Mouse (Mus musculus) small intestine, adult 2 months (tissue): ENCODE data around the gene Drd2. TPM values are rescaled to one million over a fixed set of nuclear protein-coding genes. Genes with fewer than 3 reads are reported as not detected.

ENCODE experiments used
- H3K27ac ChIP-seq: fragments of 200-500 bp; 2 replicates; pipeline ENCODE4 v1.5.1; 2012; ENCODE audit warnings: low read depth, low read length, control low read depth, inconsistent platforms; ENCODE audit not compliant: insufficient read depth
- H3K27me3 ChIP-seq: fragments of 200-500 bp; 2 replicates; pipeline ENCODE4 v1.6.1; 2012; ENCODE audit warnings: mild to moderate bottlenecking, moderate library complexity, low read length, inconsistent platforms; ENCODE audit not compliant: control insufficient read depth, insufficient read depth
- H3K36me3 ChIP-seq: fragments of 200-500 bp; 2 replicates; pipeline ENCODE4 v1.6.1; 2012; ENCODE audit warnings: mild to moderate bottlenecking, low read length, control low read depth, inconsistent platforms; ENCODE audit not compliant: control insufficient read depth, insufficient read depth
- H3K4me1 ChIP-seq: fragments of 200-500 bp; 2 replicates; pipeline ENCODE4 v1.6.1; 2012; ENCODE audit warnings: low read length, inconsistent platforms, mixed read lengths; ENCODE audit not compliant: control insufficient read depth, insufficient read depth, insufficient read length
- H3K4me3 ChIP-seq: fragments of 200-500 bp; 2 replicates; pipeline ENCODE4 v1.5.1; 2012; ENCODE audit warnings: low read depth, mild to moderate bottlenecking, control low read depth, inconsistent platforms, low read length, moderate library complexity
- CTCF ChIP-seq: fragments of 200-500 bp; IDR thresholded peaks from 2 replicates; pipeline ENCODE4 v1.5.1; 2012; ENCODE audit warnings: low read depth, mild to moderate bottlenecking, control low read depth, inconsistent platforms, low read length, moderate library complexity, mixed read lengths; ENCODE audit not compliant: insufficient replicate concordance, insufficient read length; ENCODE audit errors: extremely low read depth
- POLR2A ChIP-seq: fragments of 200-500 bp; IDR thresholded peaks from 2 replicates; pipeline ENCODE4 v1.6.1; 2012; ENCODE audit warnings: low read depth, mild to moderate bottlenecking, control low read depth, inconsistent platforms, low read length, moderate library complexity
- WGBS: fragments of 180-500 bp; shearing (Covaris S2); methylation state at CpG from one replicate; pipeline ENCODE4 v1.1.7; 2018; 5-methylcytosine and 5-hydroxymethylcytosine counted together
- polyA plus RNA-seq: library from polyadenylated mRNA; depleted of rRNA; stranded (reverse); fragments of >200 nt; gene quantifications from 2 replicates; pipeline ENCODE4 v1.2.3, GENCODE M21; 2012

The Drd2 gene
- polyA plus RNA-seq, 1 experiment, result not detected

GRCm38 (mm10) chr9:49403711-49404110, 63.3 kb downstream of the Drd2 start:
- Histone ChIP-seq H3K36me3 (no peaks in the 10 kb centered on the region), H3K4me1 (no peaks in the 10 kb centered on the region), H3K27ac (no peak overlapping the region), H3K27me3 (no peaks in the 10 kb centered on the region; the same call in 1 of the 2 replicates), H3K4me3 (no peak overlapping the region)
- 32% methylated on average over 2 of the region's 2 CpGs for WGBS
- TF ChIP-seq POLR2A (no peak), CTCF (no peak)

GRCm38 (mm10) chr9:49407028-49407427, 66.6 kb downstream of the Drd2 start:
- Histone ChIP-seq H3K4me3 (no peak overlapping the region), H3K27me3 (no peaks in the 10 kb centered on the region), H3K4me1 (no peaks in the 10 kb centered on the region), H3K27ac (no peak overlapping the region), H3K36me3 (no peaks in the 10 kb centered on the region)
- 88% methylated on average over 5 of the region's 5 CpGs for WGBS
- TF ChIP-seq POLR2A (no peak), CTCF (no peak)

GRCm38 (mm10) chr9:49410621-49411020, 70.2 kb downstream of the Drd2 start:
- H3K27ac ChIP-seq, result no peak overlapping the region
- 58% methylated on average over 5 of the region's 5 CpGs for WGBS
- no peaks in the 10 kb centered on the region for H3K4me1 ChIP-seq
- TF ChIP-seq POLR2A, result no peak
- no peak for TF ChIP-seq CTCF
- no peaks in the 10 kb centered on the region for H3K27me3 ChIP-seq
- no peak overlapping the region for H3K4me3 ChIP-seq
- no peaks in the 10 kb centered on the region for H3K36me3 ChIP-seq

- TF ChIP-seq CTCF, result no peak
- TF ChIP-seq POLR2A, result no peak
- WGBS, result 92% methylated on average over 5 of the region's 5 CpGs
Measured at GRCm38 (mm10) chr9:49423866-49424265, 83.4 kb downstream of the Drd2 start.

GRCm38 (mm10) chr9:49425585-49425984, 85.2 kb downstream of the Drd2 start:
- no peaks in the 10 kb centered on the region for H3K27me3 ChIP-seq
- no peaks in the 10 kb centered on the region for H3K4me1 ChIP-seq
- no peaks in the 10 kb centered on the region for H3K36me3 ChIP-seq
- H3K4me3 ChIP-seq, result no peak overlapping the region
- H3K27ac ChIP-seq, result no peak overlapping the region
- TF ChIP-seq CTCF (no peak), POLR2A (no peak)
- 52% methylated on average over 1 of the region's 1 CpGs for WGBS

More at GRCm38 (mm10) chr9:49423866-49424265, 83.4 kb downstream of the Drd2 start:
- H3K27me3 ChIP-seq, result no peaks in the 10 kb centered on the region
- H3K36me3 ChIP-seq, result no peaks in the 10 kb centered on the region
- no peaks in the 10 kb centered on the region for H3K4me1 ChIP-seq
- H3K4me3 ChIP-seq, result no peak overlapping the region
- no peak overlapping the region for H3K27ac ChIP-seq

- H3K4me3 ChIP-seq, result no peak within 1 kb of the TSS
- 63% methylated on average over 7 of the region's 7 CpGs for WGBS
- no peaks in the 10 kb centered on the region for H3K27me3 ChIP-seq
- no peak for TF ChIP-seq POLR2A
- TF ChIP-seq CTCF, result no peak
- H3K27ac ChIP-seq, result no peak within 1 kb of the TSS
- no peaks in the 10 kb centered on the region for H3K36me3 ChIP-seq
- no peaks in the 10 kb centered on the region for H3K4me1 ChIP-seq
Measured at GRCm38 (mm10) chr9:49426921-49427320, 86.5 kb downstream of the Drd2 start, which contains the start of gene Ankk1. Ankk1 (minus strand) TSS chr9:49427021.

- Histone ChIP-seq H3K4me3 (no peak overlapping the region), H3K4me1 (no peaks in the 10 kb centered on the region), H3K27ac (no peak overlapping the region), H3K27me3 (no peaks in the 10 kb centered on the region), H3K36me3 (no peaks in the 10 kb centered on the region)
- WGBS, result 62% methylated on average over 5 of the region's 5 CpGs
- TF ChIP-seq CTCF (no peak), POLR2A (no peak)
Measured at GRCm38 (mm10) chr9:49427478-49427877, 87.1 kb downstream of the Drd2 start.

GRCm38 (mm10) chr9:49442621-49443020, 102.2 kb downstream of the Drd2 start:
- H3K27ac ChIP-seq, result no peak overlapping the region
- no peak for TF ChIP-seq POLR2A
- no peak for TF ChIP-seq CTCF
- H3K4me3 ChIP-seq, result no peak overlapping the region
- 78% methylated on average over 3 of the region's 3 CpGs for WGBS
- no peaks in the 10 kb centered on the region for H3K4me1 ChIP-seq
- no peaks in the 10 kb centered on the region for H3K27me3 ChIP-seq
- H3K36me3 ChIP-seq, result no peaks in the 10 kb centered on the region
